ENCODE assay signal across 10 mouse cellular contexts in genomic region chr5:136143161-136143755, GRCm38 (mm10). TPM values are rescaled to one million over a fixed set of nuclear protein-coding genes. Genes with fewer than 3 reads are reported as not detected.
A peak's percentile ranks its signal among the peaks of the same experiment; 100 is the strongest.
DNase-seq lines count a peak whose midpoint lies in the region; ATAC-seq and TF ChIP-seq lines count a peak whose summit lies in the region.
"Had no signal": no experiment of that assay in that cellular context is flagged by ENCODE, and none has a peak within 500 bp of the region (broad histone marks: within the 10 kb centered on the region; RNA-seq: fewer than 3 reads in every experiment).

No protein-coding gene starts in this region.

- H3K27ac ChIP-seq in kidney, postnatal 0 days: no peak overlapping the region
- H3K27ac ChIP-seq: heart, embryonic 10.5 days; limb, embryonic 13.5 days; midbrain, embryonic 10.5 days had no signal

- H3K9ac ChIP-seq in kidney, postnatal 0 days (ENCODE audit: low read depth, low read length): no peak overlapping the region
- H3K9ac ChIP-seq: limb, embryonic 13.5 days had no signal

- WGBS in kidney, postnatal 0 days: 89% methylated on average over 6 of the region's 6 CpGs

- no peak for ATAC-seq in kidney, postnatal 0 days (replicated peaks; ENCODE audit: low FRiP score, low read depth)

- H3K4me1 ChIP-seq in kidney, postnatal 0 days (replicated peaks; ENCODE audit: insufficient read depth, low read length): no peaks in the 10 kb centered on the region
- H3K4me1 ChIP-seq: heart, embryonic 10.5 days; limb, embryonic 13.5 days; midbrain, embryonic 10.5 days had no signal

- peak; percentile 36; the same call in 1 of the 2 replicates for TF ChIP-seq CTCF in kidney, postnatal 0 days (IDR thresholded peaks at IDR 0.05; ENCODE audit: low read depth)
- peak; percentile 41; the same call in 1 of the 2 replicates for TF ChIP-seq CTCF in brain, embryonic 14.5 days (IDR thresholded peaks at IDR 0.05; ENCODE audit: borderline replicate concordance, extremely low read depth, insufficient read depth, insufficient read length)

- no peak for TF ChIP-seq POLR2A in brain, embryonic 14.5 days (IDR thresholded peaks at IDR 0.05; ENCODE audit: borderline replicate concordance, extremely low read depth, insufficient read depth, insufficient read length, poor library complexity, severe bottlenecking)

- H3K27me3 ChIP-seq in kidney, postnatal 0 days (ENCODE audit: insufficient read depth, low read length): no peaks in the 10 kb centered on the region
- H3K27me3 ChIP-seq: limb, embryonic 13.5 days had no signal

- DNase-seq in kidney, postnatal 0 days (ENCODE audit: low spot score): no peak
- DNase-seq in kidney, adult 9 months: no peak
- DNase-seq in 3134 (ENCODE audit: extremely low read depth, insufficient read length, low spot score): peak; percentile 64
- DNase-seq in CD4-positive helper T cell, adult 2 months (ENCODE audit: low read depth, low spot score): peak; percentile 43
- no peak for DNase-seq in brain, embryonic 14.5 days (ENCODE audit: low read depth)
- DNase-seq in yolk sac, embryonic 10.5 days (ENCODE audit: low spot score): no peak
- DNase-seq in urinary bladder, postnatal 14 days (ENCODE audit: low spot score): no peak

- no peak overlapping the region for H3K4me3 ChIP-seq in kidney, postnatal 0 days (replicated peaks; ENCODE audit: low read depth, low read length)
- H3K4me3 ChIP-seq: heart, embryonic 10.5 days; limb, embryonic 13.5 days; midbrain, embryonic 10.5 days had no signal

- no peaks in the 10 kb centered on the region for H3K9me3 ChIP-seq in kidney, postnatal 0 days (replicated peaks; ENCODE audit: low read length)
- H3K9me3 ChIP-seq: midbrain, embryonic 10.5 days had no signal

- H3K36me3 ChIP-seq in kidney, postnatal 0 days (ENCODE audit: insufficient read depth, low read length): peaks cover 23% of the 10 kb centered on the region

- no peak overlapping the region for H3K4me2 ChIP-seq in kidney, postnatal 0 days (ENCODE audit: low read length)
- H3K4me2 ChIP-seq: limb, embryonic 13.5 days had no signal

RNA-seq across cellular contexts. Expression of gene Alkbh4, which starts 7.3 kb away (rescaled TPM):
- 12.2 and 15.4 TPM in 2 replicates for polyA plus RNA-seq in kidney, postnatal 0 days (2015; fragmentation: Nextera tagmentation; extraction: Ambion mirVana)
- polyA plus RNA-seq in brain, embryonic 14.5 days (2012; rRNA removed): 17.5 and 21.8 TPM in 2 replicates

RNA-seq across cellular contexts. Expression of gene Lrwd1, which starts 7.4 kb away (rescaled TPM):
- 21.6 and 23.1 TPM in 2 replicates for polyA plus RNA-seq in kidney, postnatal 0 days (2015; fragmentation: Nextera tagmentation; extraction: Ambion mirVana)
- 45.7 and 69.0 TPM in 2 replicates for polyA plus RNA-seq in brain, embryonic 14.5 days (2012; rRNA removed)

RNA-seq across cellular contexts. Expression of gene Polr2j, which starts 26.8 kb away (rescaled TPM):
- polyA plus RNA-seq in kidney, postnatal 0 days (2015; fragmentation: Nextera tagmentation; extraction: Ambion mirVana): 239 and 250 TPM in 2 replicates
- polyA plus RNA-seq in brain, embryonic 14.5 days (2012; rRNA removed): 144 and 199 TPM in 2 replicates

RNA-seq across cellular contexts. Expression of gene Orai2, which starts 27.3 kb away (rescaled TPM):
- 6.2 and 6.9 TPM in 2 replicates for polyA plus RNA-seq in kidney, postnatal 0 days (2015; fragmentation: Nextera tagmentation; extraction: Ambion mirVana)
- 52.2 and 58.5 TPM in 2 replicates for polyA plus RNA-seq in brain, embryonic 14.5 days (2012; rRNA removed)

RNA-seq across cellular contexts. Expression of gene Prkrip1, which starts 55.5 kb away (rescaled TPM):
- polyA plus RNA-seq in kidney, postnatal 0 days (2015; fragmentation: Nextera tagmentation; extraction: Ambion mirVana): 44.2 and 46.6 TPM in 2 replicates
- polyA plus RNA-seq in brain, embryonic 14.5 days (2012; rRNA removed): 36.3 and 37.2 TPM in 2 replicates

Comparison
In these comparisons a context has a peak if more than half of its experiments do, and no peak if none do; other contexts are left out.
1. DNase-seq: peak in 3134 (single experiment) and CD4-positive helper T cell, adult 2 months (single experiment); none in kidney, postnatal 0 days (single experiment), kidney, adult 9 months (single experiment), brain, embryonic 14.5 days (single experiment), yolk sac, embryonic 10.5 days (single experiment) and urinary bladder, postnatal 14 days (single experiment).